Mouse (Mus musculus) heart, postnatal 14 days (tissue): Measurements from ENCODE around the gene Cox5a. TPM values are rescaled to one million over a fixed set of nuclear protein-coding genes. Genes with fewer than 3 reads are reported as not detected.

Experiments used
- DNase-seq, 2 experiments: peaks; one replicate each; pipeline ENCODE4 v3.0.0; 2021 to 2022
- intact Hi-C: fragments of 180-260 bp; cut with DNase I; formaldehyde crosslinking; loops from one replicate; pipeline ENCODE4 v1.15.1; 2025
- long read RNA-seq, 2 experiments: library from polyadenylated mRNA; stranded (forward); transcript quantifications; one replicate each; pipeline ENCODE4 v2.0.0; 2021
- total RNA-seq, 2 experiments: library from RNA; stranded (reverse); gene quantifications; 2 replicates each; pipeline ENCODE4 v1.2.3; 2021

Cox5a gene
- total RNA-seq, result 1,000 to 10,000 TPM; 2,287 to 2,318 TPM
- long read RNA-seq, experiment 1, transcript Cox5a-201 (5 exons, 645 nt), result major isoform, 1,219 of 1,241 reads
- long read RNA-seq, experiment 1, partial matches to known transcripts, result 11 of 1,241 reads
- long read RNA-seq, experiment 1, other reads (novel, unspliced or antisense), result 11 of 1,241 reads
- long read RNA-seq, experiment 2, transcript Cox5a-201 (5 exons, 645 nt), result major isoform, 1,094 of 1,124 reads
- long read RNA-seq, experiment 2, partial matches to known transcripts, result 16 of 1,124 reads
- long read RNA-seq, experiment 2, other reads (novel, unspliced or antisense), result 14 of 1,124 reads

GRCm38 (mm10) chr9:57521056-57521911 lies at the start of gene Cox5a:
TSS of gene Cox5a (plus strand) at chr9:57521274.
- intact Hi-C loops, result no loop called here
- DNase-seq, result peak; percentile 97 to 98

DNA sequence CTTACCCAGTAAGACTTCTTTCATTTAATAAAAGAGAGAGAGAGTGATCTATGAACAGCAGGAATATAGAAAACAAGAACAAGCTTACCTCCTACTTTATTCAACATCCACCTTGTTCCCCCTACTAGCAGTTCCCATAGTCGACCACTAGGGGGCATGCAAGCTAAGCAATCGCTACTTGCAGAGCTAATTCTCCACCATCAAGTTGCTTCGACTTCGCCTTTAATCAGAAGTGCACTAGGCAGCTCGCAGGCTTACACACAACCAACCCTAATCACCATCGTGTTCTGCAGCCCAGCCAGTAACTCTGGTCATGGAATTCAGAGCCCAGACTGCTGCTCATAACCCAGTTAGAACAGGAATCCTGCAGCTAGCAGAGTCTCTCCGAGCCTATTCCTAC lies 35.3 kb upstream of the Cox5a start:
- DNase-seq, result peak; percentile 79 to 89
- intact Hi-C loops, result loop anchor here (1.0 to 5.0 kb wide), 3 partner anchors 17 to 172 kb away; no protein-coding TSS in a partner anchor

DNA sequence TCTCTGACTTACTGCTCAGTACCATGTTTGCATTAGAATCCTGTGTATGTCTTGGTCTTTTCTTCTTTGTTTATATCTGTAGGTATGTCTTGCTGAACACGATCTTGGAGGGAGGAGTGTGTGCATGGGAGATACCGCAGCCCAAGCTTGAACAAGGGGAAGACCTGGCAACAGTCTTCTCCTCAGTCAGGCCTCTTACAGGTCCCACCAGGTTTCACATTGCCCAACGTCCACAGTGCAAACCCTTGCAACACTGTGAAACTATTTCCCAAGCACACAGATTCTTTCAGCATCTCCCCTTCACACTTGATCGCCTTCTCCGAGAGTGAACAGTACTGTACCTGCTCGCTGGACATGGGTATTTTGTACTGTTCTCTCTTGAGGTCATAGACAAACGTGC lies 33.3 kb upstream of the Cox5a start:
- intact Hi-C loops, result loop anchor here (2.0 to 5.0 kb wide), 2 partner anchors 15 to 169 kb away; no protein-coding TSS in a partner anchor
- DNase-seq, result no peak

DNA sequence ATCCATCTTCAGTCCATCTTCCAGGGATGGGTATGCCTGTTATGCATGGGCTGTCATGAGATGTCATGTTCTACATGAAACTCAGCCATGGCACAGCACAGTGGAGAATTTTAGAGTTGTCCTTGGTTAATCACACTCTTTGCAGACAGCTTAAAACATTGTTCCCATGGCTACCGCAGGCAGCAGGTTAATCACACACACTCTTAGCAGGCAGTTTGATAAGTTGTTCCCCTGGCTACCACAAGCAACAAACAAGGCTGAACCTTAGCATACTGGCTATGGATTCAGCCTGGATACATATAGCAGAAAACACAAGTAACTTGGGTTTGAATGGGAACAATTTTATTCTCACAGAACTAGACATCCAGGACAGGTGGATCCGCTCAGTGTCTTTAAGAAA lies 27.5 kb upstream of the Cox5a start:
- DNase-seq, result no peak
- intact Hi-C loops, result no loop called here

GRCm38 (mm10) chr9:57494970-57495369 lies 26.1 kb upstream of the Cox5a start:
- intact Hi-C loops, result no loop called here
- DNase-seq, result no peak

GRCm38 (mm10) chr9:57497236-57497635 lies 23.8 kb upstream of the Cox5a start:
- intact Hi-C loops, result no loop called here

DNA sequence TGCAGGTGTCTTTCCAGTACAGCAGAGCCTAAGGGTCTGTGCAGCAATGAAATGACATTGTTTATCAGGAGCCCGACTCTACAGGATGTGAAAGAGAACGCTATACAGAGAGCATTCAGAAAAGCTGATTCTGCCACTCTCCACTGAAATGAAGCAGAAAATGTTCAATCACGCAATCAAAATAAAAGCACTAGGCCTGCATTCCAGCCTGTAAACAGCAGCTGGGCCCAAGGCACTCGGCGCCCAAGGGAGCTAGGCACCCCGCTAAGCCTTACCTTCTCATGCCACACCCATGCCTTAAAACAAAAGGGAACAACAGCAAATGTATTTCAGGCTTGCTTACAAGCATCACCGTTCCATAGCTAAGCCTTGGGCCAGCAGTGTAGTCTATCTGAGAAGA lies 22.5 kb upstream of the Cox5a start:
- no peak for DNase-seq
- intact Hi-C loops, result no loop called here

More at GRCm38 (mm10) chr9:57497236-57497635, 23.8 kb upstream of the Cox5a start:
- DNase-seq, result no peak

DNA sequence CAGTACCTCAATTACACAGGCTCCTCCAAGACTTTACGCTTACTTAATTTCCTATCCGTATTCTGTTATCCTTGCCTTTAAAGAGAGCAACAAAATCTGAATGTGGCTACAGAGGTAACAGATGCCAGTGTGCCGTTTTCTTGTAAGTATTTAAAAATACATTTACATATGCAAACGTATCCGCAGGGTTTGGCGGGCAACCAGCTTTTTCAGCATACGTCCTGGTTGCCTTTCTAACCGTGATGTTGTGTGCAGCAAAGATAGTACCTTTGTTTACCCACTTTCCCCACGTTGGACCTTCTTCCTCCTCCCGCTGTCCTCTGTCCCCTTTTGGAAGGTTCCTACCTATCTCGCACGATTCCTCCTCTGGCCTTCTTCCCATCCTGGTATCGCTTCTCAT lies 19.6 kb upstream of the Cox5a start:
- DNase-seq, result no peak
- intact Hi-C loops, result no loop called here

DNA sequence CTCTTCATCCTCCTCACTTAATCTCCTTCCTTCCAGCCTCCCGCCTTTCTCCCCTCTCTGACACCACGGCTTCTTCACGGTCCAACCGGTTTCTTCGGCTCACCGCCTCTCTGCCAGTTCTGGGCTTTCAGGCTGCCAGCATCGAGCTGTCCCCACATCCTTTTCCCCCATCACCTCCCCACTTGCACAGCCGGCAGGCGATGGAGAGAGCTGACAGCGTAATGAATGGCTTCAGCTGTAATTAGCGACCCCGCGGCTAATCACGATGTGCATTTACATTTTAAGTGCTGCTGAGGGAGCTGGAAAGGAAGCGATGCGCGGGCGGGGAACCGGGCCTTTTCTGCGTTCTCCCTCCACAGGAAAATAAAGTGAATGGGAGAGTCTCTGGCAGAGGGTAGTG lies 19.2 kb upstream of the Cox5a start:
- no peak for DNase-seq
- intact Hi-C loops, result loop anchor here (2.0 kb wide), 1 partner anchor 15 kb away; no protein-coding TSS in a partner anchor

- intact Hi-C loops, result loop anchor here (2.0 kb wide), 1 partner anchor 16 kb away; no protein-coding TSS in a partner anchor
- no peak for DNase-seq
Observed at GRCm38 (mm10) chr9:57502911-57503621, 18.0 kb upstream of the Cox5a start.

DNA sequence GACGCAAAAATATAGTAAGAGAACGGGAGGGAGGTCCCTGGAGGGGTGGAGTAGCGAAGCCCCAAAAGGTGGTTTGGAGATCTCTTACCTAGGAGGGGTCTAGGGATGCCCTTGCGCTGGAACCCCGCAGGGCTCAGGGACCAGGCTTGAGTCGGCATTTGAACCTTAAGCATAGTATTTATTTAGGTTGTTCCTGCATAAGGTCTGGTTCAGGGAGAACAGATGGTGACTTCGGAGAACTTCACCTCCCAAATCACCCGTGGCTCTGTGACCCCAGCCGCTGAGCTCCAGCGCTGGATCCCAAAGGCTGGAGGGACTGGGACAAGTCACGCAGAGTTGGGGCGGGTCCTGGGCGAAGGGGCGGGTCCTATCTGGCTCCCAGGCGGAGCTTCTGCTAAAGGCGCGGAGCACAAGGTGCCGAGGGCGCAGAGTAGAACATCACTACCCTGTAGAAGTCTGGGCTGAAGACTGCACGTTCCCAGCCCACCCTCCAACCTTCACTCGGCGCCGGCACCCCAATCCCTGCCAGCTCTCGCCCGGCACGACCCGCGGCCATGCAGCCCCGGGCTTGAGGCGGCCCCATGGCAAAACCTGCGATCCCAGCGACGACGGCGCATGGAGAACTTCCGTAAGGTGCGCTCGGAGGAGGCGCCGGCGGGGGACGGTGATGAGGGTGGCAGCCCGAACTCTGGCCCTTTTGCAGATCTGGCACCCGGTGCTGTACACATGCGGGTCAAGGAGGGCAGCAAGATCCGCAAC lies 17.3 kb upstream of the Cox5a start, which contains the start of gene Rpp25:
Gene Rpp25, plus strand, starts transcription at position 405 of the 759 bp plus-strand sequence.
- peak; percentile 66 to 81 for DNase-seq
- intact Hi-C loops, result loop anchor here (2.0 kb wide), 1 partner anchor 17 kb away; no protein-coding TSS in a partner anchor

DNA sequence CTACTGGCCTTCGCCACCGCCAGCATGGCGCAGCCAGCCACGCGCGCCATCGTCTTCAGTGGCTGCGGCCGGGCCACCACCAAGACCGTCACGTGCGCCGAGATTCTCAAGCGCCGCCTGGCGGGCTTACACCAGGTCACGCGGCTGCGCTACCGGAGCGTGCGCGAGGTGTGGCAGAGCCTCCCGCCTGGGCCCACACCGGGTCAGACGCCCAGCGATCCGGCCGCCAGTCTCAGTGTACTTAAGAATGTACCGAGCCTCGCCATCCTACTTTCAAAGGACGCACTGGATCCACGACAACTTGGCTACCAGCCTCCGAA lies 16.7 kb upstream of the Cox5a start:
- intact Hi-C loops, result no loop called here
- DNase-seq, result peak; percentile 60 to 76

DNA sequence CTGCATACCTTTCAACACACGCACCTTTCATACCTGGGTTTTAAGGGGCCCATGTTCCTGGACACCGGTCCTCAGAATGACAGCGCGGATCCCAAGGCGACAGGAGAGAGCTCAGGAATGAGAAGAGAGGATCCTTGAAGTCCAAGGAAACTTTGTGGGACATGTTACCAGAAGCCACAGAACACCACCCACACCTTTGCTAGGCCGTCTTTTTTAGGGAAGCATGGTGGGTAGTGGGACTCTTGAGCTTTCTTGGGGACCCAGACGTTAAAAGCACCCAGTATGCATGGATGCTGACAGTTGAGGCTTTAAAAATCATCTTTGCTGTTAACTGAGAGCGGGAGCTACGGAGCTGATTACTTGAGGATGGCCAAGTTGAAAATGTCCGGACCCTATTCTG lies 16.2 kb upstream of the Cox5a start:
- intact Hi-C loops, result no loop called here

GRCm38 (mm10) chr9:57505700-57506099 lies 15.4 kb upstream of the Cox5a start:
- intact Hi-C loops, result no loop called here
- peak; percentile 74 to 75 for DNase-seq

More for the DNA sequence above, 16.2 kb upstream of the Cox5a start:
- no peak for DNase-seq

DNA sequence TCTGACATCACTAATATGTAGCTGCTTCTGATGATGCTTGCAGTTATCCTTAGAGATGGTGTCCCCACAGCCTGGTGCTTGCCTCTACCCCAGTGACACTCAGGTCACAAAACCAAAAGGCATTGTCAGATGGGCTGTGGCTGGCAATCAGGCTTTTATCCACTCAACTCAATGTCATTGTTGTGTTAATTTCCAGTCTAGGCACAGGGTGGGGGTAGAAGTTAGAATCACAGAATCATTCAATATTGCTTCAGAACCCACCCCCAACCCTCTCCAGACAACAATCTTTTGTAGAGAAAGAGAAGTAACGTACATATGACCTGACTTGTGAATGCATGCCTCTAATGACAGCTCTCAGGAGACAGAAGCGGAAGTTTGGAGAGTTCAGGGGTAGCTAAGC lies 10.5 kb upstream of the Cox5a start:
- intact Hi-C loops, result no loop called here
- DNase-seq, result no peak

GRCm38 (mm10) chr9:57517113-57517512 lies 4.0 kb upstream of the Cox5a start:
- DNase-seq, result peak; percentile 67 to 78

GRCm38 (mm10) chr9:57520375-57521055 lies 559 bp upstream of the Cox5a start:
- DNase-seq, result no peak
- intact Hi-C loops, result no loop called here

More at GRCm38 (mm10) chr9:57517113-57517512, 4.0 kb upstream of the Cox5a start:
- intact Hi-C loops, result loop anchor here (1.0 to 5.0 kb wide), 2 partner anchors 32 to 310 kb away; no protein-coding TSS in a partner anchor

DNA sequence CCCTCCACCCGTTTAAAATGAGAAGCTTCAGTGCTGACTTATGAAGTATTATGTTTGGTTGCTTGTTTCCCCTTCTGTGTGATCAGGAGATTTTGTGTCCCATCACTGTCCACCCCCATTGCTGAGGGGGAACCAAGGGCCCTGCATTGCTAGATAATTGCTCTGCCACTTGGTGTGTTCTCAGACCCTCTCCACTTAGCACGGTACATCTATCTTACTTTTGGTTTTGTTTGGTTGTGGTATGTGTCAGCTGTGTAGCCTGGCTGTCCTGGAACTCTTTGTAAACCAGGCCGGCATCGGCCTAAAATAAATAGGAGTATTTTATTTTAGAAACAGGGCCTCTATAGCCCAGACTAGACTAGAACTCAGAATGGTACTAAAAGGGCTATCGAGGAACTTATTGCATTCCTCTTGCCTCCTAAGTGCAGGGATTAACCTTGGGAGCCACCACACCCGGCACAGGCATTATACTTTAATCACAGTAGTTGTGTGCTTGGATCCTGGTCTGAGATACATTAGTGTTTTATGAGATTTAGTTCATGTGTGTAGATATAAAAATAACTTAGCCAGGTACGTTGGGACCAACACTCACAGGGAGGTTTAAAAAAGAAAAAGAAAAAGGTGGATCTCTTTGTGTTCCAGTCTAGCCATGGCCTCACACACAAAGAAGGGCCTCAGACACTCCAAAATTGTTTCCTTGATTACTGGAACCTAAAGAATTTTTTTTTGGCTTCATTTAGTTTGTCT lies 1.2 kb downstream of the Cox5a start:
- no peak for DNase-seq
- intact Hi-C loops, result loop anchor here (2.0 kb wide), 1 partner anchor 133 kb away; no protein-coding TSS in a partner anchor
